Mouse (Mus musculus) heart, embryonic 13.5 days (tissue): Measurements from ENCODE around the gene Pfn4. TPM values are rescaled to one million over a fixed set of nuclear protein-coding genes. Genes with fewer than 3 reads are reported as not detected.
A peak's percentile ranks its signal among the peaks of the same experiment; 100 is the strongest.
"Not testable (repeated sequence)": the region's sequence is repeated elsewhere in the genome, so short reads cannot be mapped to it uniquely, and the experiment has no call there.

Experiments used
- ATAC-seq: fragments of 200-750 bp; cut with Nextera tagmentation; 2 replicates; pipeline ENCODE4 v1.8.0; 2017; ENCODE audit warnings: moderate TSS enrichment; ENCODE audit not compliant: insufficient number of reproducible peaks, low FRiP score, low TSS enrichment; ENCODE audit errors: extremely low read depth
- H3K27ac ChIP-seq: fragments of 300-500 bp; sonication (generic); replicated peaks from 2 replicates; pipeline ENCODE4 v1.5.1; 2015; ENCODE audit warnings: moderate library complexity, mild to moderate bottlenecking, inconsistent platforms
- H3K27me3 ChIP-seq: fragments of 300-500 bp; sonication (generic); replicated peaks from 2 replicates; pipeline ENCODE4 v1.6.1; 2015; ENCODE audit warnings: mild to moderate bottlenecking, inconsistent platforms
- H3K36me3 ChIP-seq: fragments of 300-500 bp; sonication (generic); 2 replicates; pipeline ENCODE4 v1.6.1; 2015; ENCODE audit warnings: mild to moderate bottlenecking, inconsistent platforms
- H3K4me1 ChIP-seq: fragments of 300-500 bp; sonication (generic); 2 replicates; pipeline ENCODE4 v1.6.1; 2015; ENCODE audit warnings: inconsistent platforms
- H3K4me2 ChIP-seq: fragments of 300-500 bp; sonication (generic); 2 replicates; pipeline ENCODE4 v1.6.1; 2015; ENCODE audit warnings: inconsistent platforms, mild to moderate bottlenecking, moderate library complexity
- H3K4me3 ChIP-seq: fragments of 300-500 bp; sonication (generic); 2 replicates; pipeline ENCODE4 v1.5.1; 2015; ENCODE audit warnings: moderate library complexity, mild to moderate bottlenecking, inconsistent platforms
- H3K9ac ChIP-seq: fragments of 300-500 bp; sonication (generic); 2 replicates; pipeline ENCODE4 v1.6.1; 2015; ENCODE audit warnings: inconsistent platforms, mild to moderate bottlenecking, moderate library complexity
- H3K9me3 ChIP-seq: fragments of 300-500 bp; sonication (generic); 2 replicates; pipeline ENCODE4 v1.6.1; 2016; ENCODE audit warnings: inconsistent platforms
- WGBS: fragments of 180-500 bp; shearing (Covaris S2); methylation state at CpG from one replicate; pipeline ENCODE4 v1.1.7; 2015; ENCODE audit warnings: mixed read lengths; 5-methylcytosine and 5-hydroxymethylcytosine counted together
- polyA plus RNA-seq: library from polyadenylated mRNA; unstranded; fragments of >200 nt; fragmentation: Nextera tagmentation; extraction: Ambion mirVana; gene quantifications from 2 replicates; pipeline ENCODE4 v1.2.1, GENCODE M21; 2015

Pfn4 gene
- polyA plus RNA-seq, 1 experiment from 2014 or later = 1.5 TPM

- H3K9ac ChIP-seq, H3K4me2 ChIP-seq, H3K9me3 ChIP-seq, ATAC-seq, H3K4me3 ChIP-seq, H3K4me1 ChIP-seq, H3K36me3 ChIP-seq, H3K27me3 ChIP-seq, H3K27ac ChIP-seq: not testable (repeated sequence)
- WGBS = 85% methylated on average over 4 of the region's 4 CpGs
Observed at GRCm38 (mm10) chr12:4754451-4754850, 14.4 kb upstream of the Pfn4 start.

- H3K36me3 ChIP-seq = no peaks in the 10 kb centered on the region
- H3K4me1 ChIP-seq = no peaks in the 10 kb centered on the region
- H3K27ac ChIP-seq = no peak overlapping the region
- H3K4me2 ChIP-seq = no peak overlapping the region
- H3K9me3 ChIP-seq = no peaks in the 10 kb centered on the region
- no peak for ATAC-seq
- H3K27me3 ChIP-seq = no peaks in the 10 kb centered on the region
- 66% methylated on average over 1 of the region's 1 CpGs for WGBS
- no peak overlapping the region for H3K4me3 ChIP-seq
- H3K9ac ChIP-seq = no peak overlapping the region
Observed at GRCm38 (mm10) chr12:4757060-4757459, 11.8 kb upstream of the Pfn4 start.

GRCm38 (mm10) chr12:4769333-4769723 is 506 bp downstream of the Pfn4 start:
- H3K4me1 ChIP-seq = peaks cover 5% of the 10 kb centered on the region
- peak; percentile 11; the same call in 1 of the 2 replicates for ATAC-seq
- H3K9ac ChIP-seq = peak overlapping the region; percentile 86
- no peaks in the 10 kb centered on the region for H3K9me3 ChIP-seq
- no peaks in the 10 kb centered on the region for H3K27me3 ChIP-seq
- H3K27ac ChIP-seq = peak overlapping the region; percentile 84
- H3K36me3 ChIP-seq = no peaks in the 10 kb centered on the region
- WGBS = 19% methylated on average over 13 of the region's 13 CpGs
- peak overlapping the region; percentile 78 for H3K4me2 ChIP-seq
- H3K4me3 ChIP-seq = peak overlapping the region; percentile 66

- Histone ChIP-seq H3K9ac (no peak overlapping the region), H3K4me1 (no peaks in the 10 kb centered on the region), H3K9me3 (no peaks in the 10 kb centered on the region), H3K4me2 (no peak overlapping the region), H3K4me3 (no peak overlapping the region), H3K27ac (no peak overlapping the region), H3K27me3 (no peaks in the 10 kb centered on the region), H3K36me3 (no peaks in the 10 kb centered on the region)
- 77% methylated on average over 8 of the region's 8 CpGs for WGBS
- no peak for ATAC-seq
Observed at GRCm38 (mm10) chr12:4774895-4775587, 6.2 kb downstream of the Pfn4 start.

GRCm38 (mm10) chr12:4775588-4775949 is 6.7 kb downstream of the Pfn4 start:
- Histone ChIP-seq H3K27ac (no peak overlapping the region), H3K4me1 (no peaks in the 10 kb centered on the region), H3K27me3 (no peaks in the 10 kb centered on the region), H3K4me3 (no peak overlapping the region), H3K4me2 (no peak overlapping the region), H3K9me3 (no peaks in the 10 kb centered on the region), H3K36me3 (no peaks in the 10 kb centered on the region), H3K9ac (no peak overlapping the region)
- ATAC-seq = no peak
- 65% methylated on average over 9 of the region's 9 CpGs for WGBS

GRCm38 (mm10) chr12:4777734-4778133 is 8.9 kb downstream of the Pfn4 start:
- Histone ChIP-seq H3K9me3 (no peaks in the 10 kb centered on the region), H3K27ac (no peak overlapping the region), H3K4me1 (no peaks in the 10 kb centered on the region), H3K36me3 (no peaks in the 10 kb centered on the region), H3K4me2 (no peak overlapping the region), H3K4me3 (no peak overlapping the region), H3K27me3 (no peaks in the 10 kb centered on the region), H3K9ac (no peak overlapping the region)
- ATAC-seq = no peak
- 72% methylated on average over 6 of the region's 6 CpGs for WGBS

GRCm38 (mm10) chr12:4780245-4780644 is 11.4 kb downstream of the Pfn4 start:
- no peak for ATAC-seq
- Histone ChIP-seq H3K36me3 (no peaks in the 10 kb centered on the region), H3K4me1 (no peaks in the 10 kb centered on the region), H3K9ac (no peak overlapping the region), H3K4me3 (no peak overlapping the region), H3K9me3 (no peaks in the 10 kb centered on the region), H3K27ac (no peak overlapping the region), H3K27me3 (no peaks in the 10 kb centered on the region), H3K4me2 (no peak overlapping the region)
- WGBS = 56% methylated on average over 2 of the region's 2 CpGs

GRCm38 (mm10) chr12:4781270-4781669 is 12.4 kb downstream of the Pfn4 start:
- Histone ChIP-seq H3K4me1 (no peaks in the 10 kb centered on the region), H3K4me3 (no peak overlapping the region), H3K27ac (no peak overlapping the region), H3K9ac (no peak overlapping the region), H3K9me3 (no peaks in the 10 kb centered on the region), H3K4me2 (no peak overlapping the region), H3K27me3 (no peaks in the 10 kb centered on the region), H3K36me3 (no peaks in the 10 kb centered on the region)
- WGBS = 77% methylated on average over 1 of the region's 1 CpGs
- no peak for ATAC-seq

GRCm38 (mm10) chr12:4781725-4782404 is 13.0 kb downstream of the Pfn4 start:
- not testable (repeated sequence) for H3K4me3 ChIP-seq, H3K9ac ChIP-seq, H3K4me1 ChIP-seq, H3K9me3 ChIP-seq, ATAC-seq, H3K27me3 ChIP-seq, H3K36me3 ChIP-seq, H3K27ac ChIP-seq, H3K4me2 ChIP-seq
- WGBS = 71% methylated on average over 9 of the region's 9 CpGs

GRCm38 (mm10) chr12:4783598-4783997 is 14.8 kb downstream of the Pfn4 start:
- H3K27me3 ChIP-seq = no peaks in the 10 kb centered on the region
- 50% methylated on average over 5 of the region's 5 CpGs for WGBS
- H3K36me3 ChIP-seq = no peaks in the 10 kb centered on the region
- ATAC-seq = no peak
- H3K9me3 ChIP-seq = no peaks in the 10 kb centered on the region
- H3K4me3 ChIP-seq = no peak overlapping the region
- no peak overlapping the region for H3K27ac ChIP-seq
- no peak overlapping the region for H3K9ac ChIP-seq
- H3K4me2 ChIP-seq = no peak overlapping the region
- H3K4me1 ChIP-seq = no peaks in the 10 kb centered on the region

GRCm38 (mm10) chr12:4784466-4784865 is 15.6 kb downstream of the Pfn4 start:
- H3K9me3 ChIP-seq = no peaks in the 10 kb centered on the region
- no peak overlapping the region for H3K4me2 ChIP-seq
- H3K27me3 ChIP-seq = no peaks in the 10 kb centered on the region
- ATAC-seq = no peak
- 56% methylated on average over 2 of the region's 2 CpGs for WGBS
- H3K27ac ChIP-seq = no peak overlapping the region
- H3K9ac ChIP-seq = no peak overlapping the region
- H3K4me3 ChIP-seq = no peak overlapping the region
- H3K4me1 ChIP-seq = no peaks in the 10 kb centered on the region
- H3K36me3 ChIP-seq = no peaks in the 10 kb centered on the region

- ATAC-seq, H3K4me3 ChIP-seq, H3K4me1 ChIP-seq, H3K9me3 ChIP-seq, H3K4me2 ChIP-seq, H3K36me3 ChIP-seq, H3K27ac ChIP-seq, H3K9ac ChIP-seq, H3K27me3 ChIP-seq: not testable (repeated sequence)
- 88% methylated on average over 25 of the region's 25 CpGs for WGBS
Observed at GRCm38 (mm10) chr12:4788128-4788527, 19.3 kb downstream of the Pfn4 start.
